Mouse (Mus musculus): ENCODE results near the gene Esrrb. TPM values are rescaled to one million over a fixed set of nuclear protein-coding genes. Genes with fewer than 3 reads are reported as not detected.
A peak's percentile ranks its signal among the peaks of the same experiment; 100 is the strongest.

Gene Esrrb
- polyA plus RNA-seq, 1 experiment from 2014 or later, result 0.06 TPM

- no peak for DNase-seq (ENCODE audit: low spot score)
- Histone ChIP-seq H3K4me1 (peaks cover 5% of the 10 kb centered on the region), H3K4me3 (no peak overlapping the region), H3K27me3 (ENCODE audit: low read depth, poor library complexity, severe bottlenecking) (peaks cover 23% of the 10 kb centered on the region), H3K9me3 (replicated peaks) (no peaks in the 10 kb centered on the region), H3K36me3 (no peaks in the 10 kb centered on the region), H3K27ac (no peak overlapping the region)
- WGBS, result 86% methylated on average over 17 of the region's 17 CpGs
Measured at GRCm38 (mm10) chr12:86370611-86371383, 9.9 kb downstream of the Esrrb start.

DNA sequence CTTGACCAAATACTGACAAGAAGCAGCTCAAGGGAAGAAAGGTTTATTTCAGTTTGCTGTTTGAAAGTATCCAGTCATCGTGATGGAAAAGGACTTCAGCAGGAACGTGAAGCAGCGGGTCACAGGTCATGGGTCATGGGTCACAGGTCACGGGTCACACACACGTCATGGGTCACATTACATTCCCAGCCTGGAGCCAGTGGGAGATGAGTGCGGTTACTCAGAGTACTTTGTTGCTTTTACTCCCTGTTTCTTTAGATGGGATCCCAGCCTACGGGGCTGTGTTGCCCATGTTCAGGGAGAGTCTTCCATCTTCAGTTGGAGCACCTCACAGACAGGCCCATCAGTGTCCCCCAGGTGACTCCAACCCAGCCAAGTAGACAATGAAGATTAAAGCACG, 13.4 kb downstream of the Esrrb start:
- no peaks in the 10 kb centered on the region for H3K9me3 ChIP-seq (replicated peaks)
- WGBS, result 62% methylated on average over 8 of the region's 8 CpGs
- no peak overlapping the region for H3K4me3 ChIP-seq
- no peaks in the 10 kb centered on the region for H3K36me3 ChIP-seq
- H3K4me1 ChIP-seq, result peaks cover 2% of the 10 kb centered on the region
- no peak for DNase-seq (ENCODE audit: low spot score)
- H3K27ac ChIP-seq, result no peak overlapping the region
- H3K27me3 ChIP-seq (ENCODE audit: low read depth, poor library complexity, severe bottlenecking), result peaks cover 31% of the 10 kb centered on the region

GRCm38 (mm10) chr12:86379672-86380213, 18.8 kb downstream of the Esrrb start:
- peaks cover 77% of the 10 kb centered on the region for H3K27me3 ChIP-seq (ENCODE audit: low read depth, poor library complexity, severe bottlenecking)
- H3K4me3 ChIP-seq, result peak overlapping the region; percentile 30
- no peaks in the 10 kb centered on the region for H3K9me3 ChIP-seq (replicated peaks)
- 10% methylated on average over 15 of the region's 15 CpGs for WGBS
- DNase-seq (ENCODE audit: low spot score), result peak; percentile 44
- H3K4me1 ChIP-seq, result peaks cover 22% of the 10 kb centered on the region
- H3K36me3 ChIP-seq, result no peaks in the 10 kb centered on the region
- 0 out of 2 replicates have a peak overlapping the region, but pooled peaks have one; percentile 19 for H3K27ac ChIP-seq

DNA sequence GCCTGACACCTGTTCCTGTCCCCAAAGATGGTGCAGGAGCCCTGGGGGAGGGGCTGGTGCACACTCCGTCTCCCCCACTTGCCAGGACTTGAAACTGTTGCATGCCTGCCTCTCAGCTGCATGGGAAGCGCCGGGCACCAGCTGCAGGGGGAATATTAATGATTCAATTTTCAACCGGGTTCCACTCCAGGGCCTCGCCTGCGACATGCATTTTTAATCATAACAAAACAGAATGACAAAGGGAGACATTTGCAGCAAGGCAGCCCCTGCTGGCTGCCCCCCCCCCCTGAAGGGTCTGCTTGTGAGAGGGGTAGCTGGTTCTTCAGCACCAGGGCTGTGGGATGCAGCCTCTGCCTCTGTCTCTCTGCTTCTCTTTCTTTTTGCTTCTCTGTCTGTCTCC, 22.9 kb downstream of the Esrrb start:
- no peak for DNase-seq (ENCODE audit: low spot score)
- WGBS, result 36% methylated on average over 6 of the region's 6 CpGs
- peaks cover 57% of the 10 kb centered on the region for H3K27me3 ChIP-seq (ENCODE audit: low read depth, poor library complexity, severe bottlenecking)

DNA sequence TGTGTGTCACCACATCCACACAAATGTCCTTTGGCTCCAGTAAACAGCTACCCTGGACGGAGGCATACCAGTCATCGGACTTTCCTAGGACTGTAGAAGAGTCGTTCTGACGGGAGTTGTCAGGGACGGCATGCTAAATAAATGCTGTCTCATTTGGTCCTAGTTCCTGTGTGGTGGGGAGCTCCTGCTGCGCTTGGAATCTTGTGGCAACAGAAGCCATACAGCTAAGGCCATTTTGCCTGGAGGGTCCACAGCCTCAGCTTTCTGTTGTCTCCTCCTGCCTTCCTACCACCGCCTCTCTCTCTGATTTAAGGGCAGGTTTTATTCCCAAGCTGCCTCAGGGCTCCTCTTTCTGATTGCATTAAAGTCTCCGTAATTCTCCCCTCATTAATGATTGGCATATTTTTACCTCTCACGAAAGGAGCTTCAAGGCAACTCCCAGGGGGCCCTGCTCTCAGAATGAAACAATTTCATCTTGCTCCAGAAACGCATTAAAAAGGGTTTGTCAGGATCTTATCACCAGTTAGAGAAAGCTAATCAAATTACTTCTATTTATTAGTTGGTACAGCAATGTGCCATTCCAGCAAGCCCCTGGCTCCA, 26.9 kb downstream of the Esrrb start:
- Histone ChIP-seq H3K27me3 (ENCODE audit: low read depth, poor library complexity, severe bottlenecking) (peaks cover 19% of the 10 kb centered on the region; the same call in 1 of the 2 replicates), H3K4me1 (peaks cover 9% of the 10 kb centered on the region; the same call in 1 of the 2 replicates), H3K27ac (no peak overlapping the region), H3K9me3 (replicated peaks) (no peaks in the 10 kb centered on the region), H3K4me3 (no peak overlapping the region), H3K36me3 (no peaks in the 10 kb centered on the region)
- WGBS, result 67% methylated on average over 10 of the region's 10 CpGs
- DNase-seq (ENCODE audit: low spot score), result no peak

More for the DNA sequence above, 22.9 kb downstream of the Esrrb start:
- Histone ChIP-seq H3K9me3 (replicated peaks) (no peaks in the 10 kb centered on the region), H3K36me3 (no peaks in the 10 kb centered on the region), H3K4me1 (peaks cover 26% of the 10 kb centered on the region), H3K4me3 (no peak overlapping the region), H3K27ac (no peak overlapping the region)

GRCm38 (mm10) chr12:86394773-86395172, 33.9 kb downstream of the Esrrb start:
- H3K27me3 ChIP-seq (ENCODE audit: low read depth, poor library complexity, severe bottlenecking), result no peaks in the 10 kb centered on the region
- WGBS, result 87% methylated on average over 12 of the region's 12 CpGs
- no peak overlapping the region for H3K27ac ChIP-seq
- H3K9me3 ChIP-seq (replicated peaks), result no peaks in the 10 kb centered on the region
- no peaks in the 10 kb centered on the region for H3K36me3 ChIP-seq
- no peak overlapping the region for H3K4me3 ChIP-seq
- DNase-seq (ENCODE audit: low spot score), result no peak
- H3K4me1 ChIP-seq, result peaks cover 11% of the 10 kb centered on the region

DNA sequence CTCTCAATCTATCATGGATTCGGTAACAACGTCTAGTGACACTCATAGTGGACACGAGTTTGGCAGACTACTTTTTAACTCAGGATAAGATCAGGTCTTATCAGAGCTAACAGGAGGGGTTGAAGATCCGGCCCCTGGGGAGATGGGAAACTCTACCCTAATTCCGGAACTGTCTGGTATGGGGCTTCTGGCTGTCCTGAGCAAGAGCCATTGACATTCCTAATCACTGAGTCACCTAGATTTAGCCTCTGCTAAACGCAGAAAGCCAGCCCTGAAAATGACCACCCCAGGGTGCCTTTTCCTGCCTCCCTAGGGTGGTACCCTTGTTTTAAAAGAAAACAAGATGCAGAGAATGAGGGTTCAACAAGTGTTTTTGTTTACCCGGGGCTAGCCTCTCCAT, 34.4 kb downstream of the Esrrb start:
- WGBS, result 60% methylated on average over 7 of the region's 7 CpGs
- Histone ChIP-seq H3K4me3 (no peak overlapping the region), H3K9me3 (replicated peaks) (no peaks in the 10 kb centered on the region), H3K36me3 (no peaks in the 10 kb centered on the region), H3K4me1 (peaks cover 11% of the 10 kb centered on the region), H3K27me3 (ENCODE audit: low read depth, poor library complexity, severe bottlenecking) (0 out of 2 replicates have a peak, but pooled peaks cover 1% of the 10 kb centered on the region), H3K27ac (no peak overlapping the region)
- no peak for DNase-seq (ENCODE audit: low spot score)

GRCm38 (mm10) chr12:86398762-86399161, 37.8 kb downstream of the Esrrb start:
- H3K27ac ChIP-seq, result no peak overlapping the region
- WGBS, result 20% methylated on average over 8 of the region's 8 CpGs
- H3K36me3 ChIP-seq, result no peaks in the 10 kb centered on the region
- H3K4me1 ChIP-seq, result peaks cover 13% of the 10 kb centered on the region
- no peak for DNase-seq (ENCODE audit: low spot score)
- H3K4me3 ChIP-seq, result no peak overlapping the region
- no peaks in the 10 kb centered on the region for H3K9me3 ChIP-seq (replicated peaks)
- peaks cover 34% of the 10 kb centered on the region for H3K27me3 ChIP-seq (ENCODE audit: low read depth, poor library complexity, severe bottlenecking)

GRCm38 (mm10) chr12:86402718-86403117, 41.8 kb downstream of the Esrrb start:
- Histone ChIP-seq H3K27ac (no peak overlapping the region), H3K4me1 (peaks cover 10% of the 10 kb centered on the region), H3K27me3 (ENCODE audit: low read depth, poor library complexity, severe bottlenecking) (peaks cover 43% of the 10 kb centered on the region), H3K9me3 (replicated peaks) (no peaks in the 10 kb centered on the region), H3K4me3 (no peak overlapping the region), H3K36me3 (no peaks in the 10 kb centered on the region)
- 8% methylated on average over 21 of the region's 21 CpGs for WGBS
- peak; percentile 92 for DNase-seq (ENCODE audit: low spot score)

DNA sequence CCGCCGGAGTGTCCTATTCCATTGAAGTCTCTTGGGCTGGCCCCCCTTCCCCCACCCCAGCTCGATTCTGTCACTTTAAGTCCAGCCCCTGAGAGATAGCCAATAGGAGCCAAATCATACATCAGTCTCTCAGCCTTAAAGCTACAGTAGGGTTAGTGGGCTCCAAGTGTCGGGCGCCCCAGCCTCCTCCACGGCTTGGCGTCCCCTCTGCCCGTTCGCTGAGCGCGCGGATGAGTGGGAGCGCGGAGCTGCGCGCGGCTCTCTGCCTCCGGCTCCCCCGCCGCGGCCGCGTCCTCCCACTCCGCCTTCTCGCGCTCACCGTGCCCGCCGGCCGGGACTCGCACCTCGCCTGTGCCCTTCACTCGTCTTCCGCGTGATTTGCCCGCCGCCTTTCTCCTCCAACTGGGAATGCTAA, 60.6 kb downstream of the Esrrb start:
- Histone ChIP-seq H3K27ac (no peak overlapping the region), H3K9me3 (replicated peaks) (no peaks in the 10 kb centered on the region), H3K27me3 (ENCODE audit: low read depth, poor library complexity, severe bottlenecking) (peaks cover 92% of the 10 kb centered on the region), H3K4me1 (peaks cover 17% of the 10 kb centered on the region), H3K36me3 (no peaks in the 10 kb centered on the region), H3K4me3 (peak overlapping the region; percentile 59)
- peak; percentile 70 for DNase-seq (ENCODE audit: low spot score)
- under 1% methylated on average over 37 of the region's 37 CpGs for WGBS

DNA sequence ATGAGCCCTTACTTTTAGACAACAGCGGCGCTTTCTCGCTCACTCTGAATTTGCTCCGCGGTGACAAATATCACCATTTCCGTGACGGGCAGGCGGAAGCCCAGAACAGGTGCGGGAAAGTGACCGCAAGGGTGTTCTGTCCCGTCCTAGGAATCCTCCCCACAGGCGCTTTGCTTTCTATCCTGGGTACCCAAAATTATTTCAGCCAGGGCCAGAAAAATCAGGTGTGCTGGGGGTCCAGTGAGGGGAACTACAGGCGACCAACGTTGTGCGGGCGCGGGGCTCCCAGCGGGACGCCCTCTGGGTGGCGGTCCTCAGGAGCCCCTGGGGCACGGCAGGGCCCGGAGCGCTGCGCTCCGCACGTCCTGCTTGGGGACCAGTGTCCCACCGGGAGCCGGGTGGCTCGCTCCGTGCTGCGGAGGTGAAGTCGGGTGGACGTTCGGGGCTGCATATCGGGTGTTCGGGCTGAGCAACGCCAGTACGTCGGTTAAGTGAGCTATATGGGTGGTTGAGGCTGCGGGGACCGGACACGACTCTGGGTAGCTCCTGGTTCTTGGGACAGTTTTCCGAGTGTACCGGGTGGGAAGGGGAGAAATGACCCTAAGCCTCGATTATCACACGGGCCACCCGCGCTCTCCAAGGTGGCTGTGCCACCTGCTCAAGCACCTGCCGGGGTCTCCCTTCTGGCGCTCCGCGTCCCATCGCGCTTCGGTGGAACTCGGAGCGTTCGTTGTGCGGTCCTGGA, 61.4 kb downstream of the Esrrb start:
- H3K27ac ChIP-seq, result no peak overlapping the region
- peak overlapping the region; percentile 59 for H3K4me3 ChIP-seq
- WGBS, result 3% methylated on average over 59 of the region's 59 CpGs
- peaks cover 96% of the 10 kb centered on the region for H3K27me3 ChIP-seq (ENCODE audit: low read depth, poor library complexity, severe bottlenecking)
- H3K9me3 ChIP-seq (replicated peaks), result no peaks in the 10 kb centered on the region
- H3K4me1 ChIP-seq, result peaks cover 17% of the 10 kb centered on the region
- peak; percentile 52 for DNase-seq (ENCODE audit: low spot score)
- no peaks in the 10 kb centered on the region for H3K36me3 ChIP-seq

DNA sequence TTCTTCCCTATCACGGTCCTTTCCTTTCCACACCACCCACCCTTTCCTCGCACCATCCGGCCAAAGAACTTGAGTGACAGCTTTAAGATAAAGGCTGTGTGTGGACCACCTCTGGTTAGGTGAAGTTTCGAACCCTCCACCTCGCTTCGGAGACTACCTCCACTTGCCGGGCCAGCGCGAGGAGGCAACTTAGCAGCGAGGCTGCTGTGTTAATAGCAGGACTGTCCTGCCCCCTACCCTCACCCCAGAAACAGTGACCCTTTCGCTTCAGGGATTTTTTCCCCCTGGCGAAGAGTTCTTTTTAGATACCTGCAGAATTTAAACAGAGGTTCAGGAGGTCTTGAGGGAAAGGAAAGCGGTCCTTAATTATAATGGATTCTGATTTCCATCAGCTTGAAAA, 62.2 kb downstream of the Esrrb start:
- Histone ChIP-seq H3K27me3 (ENCODE audit: low read depth, poor library complexity, severe bottlenecking) (peaks cover 91% of the 10 kb centered on the region), H3K9me3 (replicated peaks) (no peaks in the 10 kb centered on the region), H3K4me1 (peaks cover 17% of the 10 kb centered on the region), H3K4me3 (no peak overlapping the region), H3K27ac (no peak overlapping the region), H3K36me3 (no peaks in the 10 kb centered on the region)
- no peak for DNase-seq (ENCODE audit: low spot score)
- 8% methylated on average over 13 of the region's 13 CpGs for WGBS

All from limb, embryonic 10.5 days (tissue).